Mouse (Mus musculus) lung, postnatal 0 days (tissue): ENCODE measurements around the gene Errfi1. TPM values are rescaled to one million over a fixed set of nuclear protein-coding genes. Genes with fewer than 3 reads are reported as not detected.
A peak's percentile ranks its signal among the peaks of the same experiment; 100 is the strongest.

Experiments used
- ATAC-seq: fragments of 200-750 bp; cut with Nextera tagmentation; 2 replicates; pipeline ENCODE4 v1.8.0; 2017; ENCODE audit warnings: moderate library complexity
- DNase-seq: peaks from one replicate; pipeline ENCODE4 v3.0.0-alpha.2; 2016; ENCODE audit warnings: low spot score
- H3K27ac ChIP-seq: fragments of 300-500 bp; sonication (generic); 2 replicates; pipeline ENCODE4 v1.5.1; 2014; ENCODE audit warnings: antibody characterized with exemption, mild to moderate bottlenecking, low read length, mixed read lengths
- H3K27me3 ChIP-seq: fragments of 300-500 bp; sonication (generic); replicated peaks from 2 replicates; pipeline ENCODE4 v1.6.1; 2014; ENCODE audit warnings: low read length, mixed read lengths; ENCODE audit not compliant: insufficient read depth
- H3K36me3 ChIP-seq: fragments of 300-500 bp; sonication (generic); 2 replicates; pipeline ENCODE4 v1.6.1; 2014; ENCODE audit warnings: low read length, mixed read lengths; ENCODE audit not compliant: insufficient read depth
- H3K4me1 ChIP-seq: fragments of 300-500 bp; sonication (generic); 2 replicates; pipeline ENCODE4 v1.6.1; 2014; ENCODE audit warnings: antibody characterized with exemption, low read depth, low read length, mixed read lengths; ENCODE audit not compliant: insufficient read depth
- H3K4me2 ChIP-seq: fragments of 300-500 bp; sonication (generic); replicated peaks from 2 replicates; pipeline ENCODE4 v1.6.1; 2014; ENCODE audit warnings: low read depth, mild to moderate bottlenecking, low read length, moderate library complexity, mixed read lengths
- H3K4me3 ChIP-seq: fragments of 300-500 bp; sonication (generic); 2 replicates; pipeline ENCODE4 v1.5.1; 2014; ENCODE audit warnings: low read depth, low read length
- H3K9ac ChIP-seq: fragments of 300-500 bp; sonication (generic); replicated peaks from 2 replicates; pipeline ENCODE4 v1.6.1; 2014; ENCODE audit warnings: low read depth, mild to moderate bottlenecking
- H3K9me3 ChIP-seq: fragments of 300-500 bp; sonication (generic); 2 replicates; pipeline ENCODE4 v1.6.1; 2016; ENCODE audit warnings: low read length, mixed read lengths
- CTCF ChIP-seq: IDR thresholded peaks from 2 replicates; pipeline ENCODE4 v1.5.1; 2016; ENCODE audit warnings: antibody characterized with exemption, mild to moderate bottlenecking
- EP300 ChIP-seq: IDR thresholded peaks from 2 replicates; pipeline ENCODE4 v1.6.1; 2016; ENCODE audit warnings: antibody characterized with exemption, mild to moderate bottlenecking, control low read depth
- WGBS: fragments of 180-500 bp; shearing (Covaris S2); extraction: QIAGEN DNeasy Blood & Tissue Kit; methylation state at CpG from one replicate; pipeline ENCODE4 v1.1.7; 2014; 5-methylcytosine and 5-hydroxymethylcytosine counted together
- polyA plus RNA-seq: library from polyadenylated mRNA; unstranded; fragments of >200 nt; fragmentation: Nextera tagmentation; extraction: Ambion mirVana; gene quantifications from 2 replicates; pipeline ENCODE4 v1.2.1, GENCODE M21; 2015

Gene Errfi1
- polyA plus RNA-seq, 1 experiment from 2014 or later: 106 TPM

DNA sequence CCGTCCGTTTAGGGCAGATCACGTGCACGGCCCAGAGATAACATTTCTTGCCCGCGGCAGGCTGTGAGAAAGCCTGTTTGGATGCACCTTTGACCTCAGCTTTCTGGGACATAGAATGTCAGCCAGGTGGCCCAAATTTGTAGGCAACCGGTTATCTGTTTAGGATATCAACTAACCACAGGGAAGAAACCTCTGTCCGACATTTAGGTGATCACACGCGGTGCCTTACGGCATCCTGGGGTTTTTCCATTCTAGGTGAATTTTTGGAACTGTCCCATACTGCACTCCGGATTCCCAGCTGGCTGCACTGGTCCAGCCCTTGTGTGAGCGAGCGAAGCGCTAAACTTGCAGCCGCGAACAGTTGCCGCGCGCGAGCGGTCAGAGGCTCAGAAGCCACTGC is 25.9 kb downstream of the Errfi1 start:
- TF ChIP-seq CTCF (no peak), EP300 (no peak)
- no peak for DNase-seq
- Histone ChIP-seq H3K9me3 (peaks cover 14% of the 10 kb centered on the region), H3K4me1 (no peaks in the 10 kb centered on the region), H3K36me3 (no peaks in the 10 kb centered on the region), H3K4me2 (no peak overlapping the region), H3K9ac (no peak overlapping the region), H3K27ac (no peak overlapping the region), H3K4me3 (no peak overlapping the region), H3K27me3 (no peaks in the 10 kb centered on the region)
- no peak for ATAC-seq
- 93% methylated on average over 22 of the region's 22 CpGs for WGBS

DNA sequence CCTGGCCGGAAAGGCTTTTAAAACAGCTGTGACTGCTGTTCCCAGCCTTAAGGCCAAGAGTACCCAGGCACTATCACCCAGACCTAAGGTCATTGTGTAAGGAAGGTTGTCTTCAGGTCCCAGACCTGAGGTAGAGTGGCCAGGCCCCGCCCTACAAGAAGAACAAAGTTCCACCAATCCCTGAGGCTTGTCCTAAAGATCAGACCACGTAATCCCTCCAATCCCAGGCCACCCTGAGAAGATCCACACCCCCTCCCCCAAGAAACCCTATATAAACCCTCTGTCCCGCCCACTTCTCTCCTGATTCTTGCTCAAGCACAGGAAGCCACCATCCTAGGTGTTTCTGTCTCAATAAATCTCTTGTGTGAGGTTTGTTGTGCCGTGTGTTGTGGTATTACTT is 26.6 kb downstream of the Errfi1 start:
- Histone ChIP-seq H3K9ac (no peak overlapping the region), H3K4me3 (no peak overlapping the region), H3K27me3 (no peaks in the 10 kb centered on the region), H3K9me3 (peaks cover 14% of the 10 kb centered on the region), H3K27ac (no peak overlapping the region), H3K36me3 (no peaks in the 10 kb centered on the region), H3K4me1 (no peaks in the 10 kb centered on the region), H3K4me2 (no peak overlapping the region)
- DNase-seq (no peak), ATAC-seq (no peak)
- no peak for TF ChIP-seq EP300
- TF ChIP-seq CTCF: no peak
- 86% methylated on average over 5 of the region's 5 CpGs for WGBS

DNA sequence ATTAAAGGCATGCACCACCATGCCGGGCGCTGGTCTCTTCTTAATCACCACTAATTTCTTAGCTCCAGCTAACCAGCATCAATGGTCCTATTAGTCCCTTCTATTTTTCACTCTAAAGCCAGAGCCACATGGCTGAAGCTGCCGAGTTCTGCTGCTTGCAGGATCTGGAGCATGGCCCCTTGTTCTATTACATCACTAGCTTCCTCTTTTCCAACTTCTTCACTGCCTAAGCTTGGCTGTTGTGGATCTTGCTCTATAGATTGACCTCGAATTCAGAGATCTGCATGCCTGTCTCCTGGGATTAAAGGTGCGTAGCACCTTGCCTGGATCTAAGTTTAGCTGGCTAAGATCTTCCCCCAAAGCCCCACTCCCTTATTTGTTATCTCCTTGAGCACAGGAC is 28.9 kb downstream of the Errfi1 start:
- H3K9ac ChIP-seq: no peak overlapping the region
- TF ChIP-seq CTCF (no peak), EP300 (no peak)
- no peak overlapping the region for H3K4me3 ChIP-seq
- ATAC-seq (no peak), DNase-seq (no peak)
- no peaks in the 10 kb centered on the region for H3K36me3 ChIP-seq
- no peaks in the 10 kb centered on the region for H3K27me3 ChIP-seq
- WGBS: 83% methylated on average over 5 of the region's 5 CpGs
- H3K9me3 ChIP-seq: peaks cover 14% of the 10 kb centered on the region
- H3K4me2 ChIP-seq: no peak overlapping the region
- no peak overlapping the region for H3K27ac ChIP-seq
- H3K4me1 ChIP-seq: no peaks in the 10 kb centered on the region

DNA sequence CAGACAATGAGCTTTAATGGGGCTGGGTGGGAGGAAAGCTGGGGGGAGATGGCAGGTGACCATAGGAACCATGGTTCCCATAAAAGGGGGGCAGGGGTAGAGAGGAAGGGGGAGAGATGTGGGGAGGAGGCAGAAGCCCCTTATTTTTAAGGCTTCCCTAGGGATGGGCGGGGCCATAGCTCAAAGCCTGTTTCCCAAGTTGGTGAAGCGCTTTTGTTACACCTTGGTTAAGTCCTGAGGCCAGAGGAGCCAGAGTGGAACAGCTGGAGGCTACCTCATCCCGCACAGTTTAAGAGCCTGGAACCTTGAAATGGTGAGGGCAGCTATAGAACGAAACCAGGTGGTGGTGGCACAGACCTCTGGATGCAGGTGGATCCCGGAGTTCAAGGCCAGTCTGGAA is 34.2 kb downstream of the Errfi1 start:
- no peaks in the 10 kb centered on the region for H3K36me3 ChIP-seq
- no peaks in the 10 kb centered on the region for H3K27me3 ChIP-seq
- H3K9me3 ChIP-seq: no peaks in the 10 kb centered on the region
- ATAC-seq (no peak), DNase-seq (no peak)
- no peak overlapping the region for H3K27ac ChIP-seq
- H3K9ac ChIP-seq: no peak overlapping the region
- no peak overlapping the region for H3K4me2 ChIP-seq
- no peak overlapping the region for H3K4me3 ChIP-seq
- WGBS: 73% methylated on average over 5 of the region's 5 CpGs
- no peak for TF ChIP-seq CTCF
- TF ChIP-seq EP300: no peak
- H3K4me1 ChIP-seq: peaks cover 17% of the 10 kb centered on the region

DNA sequence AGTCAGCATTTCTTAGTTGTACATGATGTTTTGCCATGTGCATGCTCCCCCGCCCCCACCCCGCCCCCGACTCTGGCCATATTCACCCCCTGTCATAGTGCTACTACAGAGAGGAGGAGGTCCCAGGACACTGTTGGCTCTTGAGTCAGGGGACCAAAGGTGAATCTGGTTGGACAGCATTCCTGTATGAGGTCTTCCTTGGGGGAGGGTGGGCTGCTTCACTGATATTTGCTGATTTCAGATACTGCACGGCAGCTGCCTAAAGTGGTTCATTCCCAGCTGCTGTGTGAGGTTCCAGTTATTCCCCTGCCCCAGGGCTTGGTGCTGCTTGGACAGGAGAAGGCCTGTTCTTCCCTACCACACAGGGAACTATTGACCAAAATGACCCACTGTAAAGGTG is 34.8 kb downstream of the Errfi1 start:
- Histone ChIP-seq H3K27me3 (no peaks in the 10 kb centered on the region), H3K27ac (no peak overlapping the region), H3K9me3 (no peaks in the 10 kb centered on the region), H3K4me2 (no peak overlapping the region), H3K9ac (no peak overlapping the region), H3K36me3 (no peaks in the 10 kb centered on the region), H3K4me1 (peaks cover 17% of the 10 kb centered on the region), H3K4me3 (no peak overlapping the region)
- TF ChIP-seq EP300 (no peak), CTCF (no peak)
- ATAC-seq: no peak
- 61% methylated on average over 4 of the region's 4 CpGs for WGBS
- DNase-seq: no peak

DNA sequence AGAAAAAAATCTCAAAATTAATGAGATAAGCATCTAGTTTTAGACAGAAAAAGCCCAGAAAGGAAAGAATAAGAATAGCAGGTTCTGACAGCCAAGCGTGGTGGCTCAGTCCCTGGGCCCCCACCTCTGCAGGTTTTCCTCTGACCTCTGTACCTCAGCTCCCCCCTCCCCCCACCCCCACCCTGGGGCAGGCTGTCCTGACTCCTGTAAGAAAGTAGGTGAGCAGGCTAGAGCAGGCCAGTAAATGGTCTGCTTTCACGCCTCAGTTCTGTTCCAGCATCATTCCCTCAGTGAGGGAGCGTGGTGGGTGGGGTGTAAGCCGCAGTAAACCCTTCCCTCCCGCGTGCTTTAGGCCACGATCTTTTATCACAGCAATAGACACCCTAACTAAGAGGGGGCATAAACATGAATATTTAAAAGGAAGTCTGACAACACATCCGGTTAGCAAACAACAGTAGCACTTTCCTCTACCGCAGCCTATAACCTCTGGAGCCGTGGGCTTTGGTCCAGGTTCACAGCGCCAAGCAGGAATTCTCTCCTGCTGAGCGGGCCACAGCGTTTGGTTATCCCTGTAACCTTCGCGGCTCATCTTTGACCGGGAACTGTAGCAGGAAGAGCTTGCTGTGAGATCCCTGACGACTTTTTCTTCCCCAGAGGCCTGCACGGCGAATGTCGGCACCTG is 35.7 kb downstream of the Errfi1 start:
- Histone ChIP-seq H3K4me2 (peak overlapping the region; percentile 39), H3K27ac (0 out of 2 replicates have a peak overlapping the region, but pooled peaks have one; percentile 9), H3K4me1 (peaks cover 17% of the 10 kb centered on the region), H3K9ac (no peak overlapping the region), H3K27me3 (no peaks in the 10 kb centered on the region), H3K4me3 (no peak overlapping the region; the same call in 1 of the 2 replicates), H3K9me3 (no peaks in the 10 kb centered on the region), H3K36me3 (no peaks in the 10 kb centered on the region)
- TF ChIP-seq EP300: no peak
- 0 out of 2 replicates have a peak, but pooled peaks have one; percentile 4 for TF ChIP-seq CTCF
- 25% methylated on average over 20 of the region's 20 CpGs for WGBS
- ATAC-seq: no peak
- peak; percentile 49 for DNase-seq

DNA sequence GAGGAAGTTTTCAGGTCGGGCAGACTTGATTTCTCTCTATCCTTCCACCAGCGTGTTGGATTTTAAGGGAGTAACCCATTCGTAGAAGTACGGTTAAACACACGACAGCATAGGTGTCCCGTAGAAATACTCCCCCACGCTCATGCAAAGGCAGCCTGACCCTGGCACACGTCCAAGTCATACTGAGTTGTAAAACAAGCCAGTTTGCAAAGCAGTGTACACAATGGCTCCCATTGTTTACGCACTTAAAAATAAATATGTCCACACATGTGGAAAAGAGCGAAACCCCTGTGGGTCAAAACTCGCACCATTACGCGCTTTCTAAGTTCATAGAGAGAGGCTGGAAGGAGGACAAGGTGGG is 36.2 kb downstream of the Errfi1 start:
- Histone ChIP-seq H3K4me3 (no peak overlapping the region; the same call in 1 of the 2 replicates), H3K36me3 (no peaks in the 10 kb centered on the region), H3K4me2 (peak overlapping the region; percentile 39), H3K9ac (no peak overlapping the region), H3K4me1 (peaks cover 17% of the 10 kb centered on the region), H3K27me3 (no peaks in the 10 kb centered on the region), H3K9me3 (no peaks in the 10 kb centered on the region), H3K27ac (0 out of 2 replicates have a peak overlapping the region, but pooled peaks have one; percentile 9)
- TF ChIP-seq CTCF: no peak
- TF ChIP-seq EP300: no peak
- DNase-seq: peak; percentile 74
- 23% methylated on average over 13 of the region's 13 CpGs for WGBS
- peak; percentile 64 for ATAC-seq
